ENCODE assay signal across 8 mouse cellular contexts in the genomic region with DNA sequence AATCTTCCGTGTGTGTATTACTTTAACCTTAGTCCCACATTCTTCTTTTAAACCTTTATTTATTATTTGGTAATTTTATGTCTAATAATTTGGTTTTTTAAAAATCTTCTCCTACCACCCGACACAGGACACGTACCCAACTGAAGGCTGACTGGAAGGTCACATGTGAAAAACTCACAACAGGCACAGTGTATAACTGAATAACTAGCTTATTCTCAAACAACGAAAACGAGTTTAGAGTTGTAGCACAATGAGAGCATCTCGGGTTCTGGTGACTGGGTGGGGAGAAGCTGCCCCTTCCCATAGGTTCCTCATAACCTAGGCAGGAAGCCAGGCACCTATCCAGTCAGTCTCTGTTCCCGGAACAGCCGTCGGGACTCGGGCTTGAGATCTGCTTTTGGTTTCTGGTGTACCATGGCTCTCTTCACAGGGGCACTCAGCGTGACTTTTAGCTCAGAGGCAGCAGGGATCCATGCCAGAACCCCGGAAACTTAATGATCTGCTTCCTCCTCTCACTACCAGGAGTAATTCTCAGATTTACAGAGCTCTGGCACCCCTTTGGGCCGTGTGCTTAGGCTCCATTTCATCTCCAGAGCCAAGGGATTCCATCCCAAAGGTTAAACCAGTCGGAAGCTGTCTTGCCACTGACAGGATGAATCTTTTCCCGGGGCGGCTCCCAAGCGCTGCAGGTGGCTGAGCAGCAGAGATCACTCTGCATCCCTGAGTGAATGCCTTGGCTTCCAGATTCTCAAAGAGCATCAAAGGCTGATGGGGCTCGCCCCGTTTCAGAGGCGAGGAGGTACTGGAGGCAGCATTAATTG.
DNase-seq lines count a peak whose midpoint lies in the region; ATAC-seq and TF ChIP-seq lines count a peak whose summit lies in the region.

No protein-coding gene starts in this region.

- peak overlapping the region; percentile 3; the same call in 1 of the 2 replicates for H3K4me2 ChIP-seq in liver, embryonic 15.5 days
- peak overlapping the region; percentile 61 for H3K4me2 ChIP-seq in neural tube, embryonic 12.5 days (replicated peaks)

- no peak for ATAC-seq in liver, embryonic 15.5 days (ENCODE audit: insufficient read depth)
- ATAC-seq in neural tube, embryonic 12.5 days (ENCODE audit: low FRiP score, low read depth), result peak; percentile 30

- DNase-seq in cerebellum, adult 18-20 months, result peak; percentile 6 to 27
- no peak for DNase-seq in cerebellum, adult 11-12 months
- DNase-seq in heart, adult 18-20 months, result peak; percentile 9 to 27
- DNase-seq in kidney, adult 2 months, result no peak
- DNase-seq in yolk sac, embryonic 10.5 days (ENCODE audit: low spot score), result no peak

- no peaks in the 10 kb centered on the region for H3K9me3 ChIP-seq in liver, embryonic 15.5 days (replicated peaks)
- no peaks in the 10 kb centered on the region for H3K9me3 ChIP-seq in neural tube, embryonic 12.5 days

- H3K4me3 ChIP-seq in cortical plate, adult 2 months (ENCODE audit: insufficient read depth, low read length), result peak overlapping the region; percentile 2; the same call in 1 of the 2 replicates
- peak overlapping the region; percentile 24; the same call in 1 of the 2 replicates for H3K4me3 ChIP-seq in kidney, adult 2 months (ENCODE audit: insufficient read depth, low read depth, low read length)
- H3K4me3 ChIP-seq in liver, embryonic 15.5 days (replicated peaks), result no peak overlapping the region
- peak overlapping the region; percentile 22; the same call in 1 of the 2 replicates for H3K4me3 ChIP-seq in neural tube, embryonic 12.5 days

- no peak for TF ChIP-seq POLR2A in cortical plate, adult 2 months (IDR thresholded peaks at IDR 0.05; ENCODE audit: extremely low read depth, insufficient read depth, low read length)
- TF ChIP-seq POLR2A in kidney, adult 2 months (IDR thresholded peaks at IDR 0.05; ENCODE audit: low read depth, low read length), result no peak

- TF ChIP-seq CTCF in cortical plate, adult 2 months (IDR thresholded peaks at IDR 0.05; ENCODE audit: extremely low read depth, insufficient read depth, low read length), result no peak
- TF ChIP-seq CTCF in kidney, adult 2 months (conservative IDR thresholded peaks at IDR 0.05; ENCODE audit: insufficient read depth, insufficient read length, low read depth, low read length), result no peak

- no peak overlapping the region for H3K27ac ChIP-seq in cortical plate, adult 2 months (ENCODE audit: insufficient read depth, low read length)
- H3K27ac ChIP-seq in kidney, adult 2 months (ENCODE audit: insufficient read depth, low read depth, low read length), result no peak overlapping the region
- no peak overlapping the region for H3K27ac ChIP-seq in liver, embryonic 15.5 days (replicated peaks)
- no peak overlapping the region for H3K27ac ChIP-seq in neural tube, embryonic 12.5 days

- H3K27me3 ChIP-seq in kidney, adult 2 months (replicated peaks; ENCODE audit: control insufficient read depth, insufficient read depth, low read length), result 0 out of 2 replicates have a peak, but pooled peaks cover 1% of the 10 kb centered on the region
- peaks cover 10% of the 10 kb centered on the region; the same call in 1 of the 2 replicates for H3K27me3 ChIP-seq in liver, embryonic 15.5 days
- no peaks in the 10 kb centered on the region for H3K27me3 ChIP-seq in neural tube, embryonic 12.5 days (replicated peaks)

- H3K9ac ChIP-seq in liver, embryonic 15.5 days, result no peak overlapping the region
- H3K9ac ChIP-seq in neural tube, embryonic 12.5 days, result peak overlapping the region; percentile 17; the same call in 1 of the 2 replicates

- 7% methylated on average over 20 of the region's 20 CpGs for WGBS in kidney, adult 2 months
- WGBS in liver, embryonic 15.5 days (ENCODE audit: insufficient replicate concordance), result 13% methylated on average over 20 of the region's 20 CpGs
- WGBS in neural tube, embryonic 12.5 days, result 19% methylated on average over 20 of the region's 20 CpGs

- H3K36me3 ChIP-seq in kidney, adult 2 months (ENCODE audit: control insufficient read depth, insufficient read depth, low read length), result no peaks in the 10 kb centered on the region
- no peaks in the 10 kb centered on the region for H3K36me3 ChIP-seq in liver, embryonic 15.5 days (replicated peaks)
- no peaks in the 10 kb centered on the region for H3K36me3 ChIP-seq in neural tube, embryonic 12.5 days

- H3K4me1 ChIP-seq in cortical plate, adult 2 months (ENCODE audit: control insufficient read depth, insufficient read depth, low read length), result no peaks in the 10 kb centered on the region
- H3K4me1 ChIP-seq in kidney, adult 2 months (ENCODE audit: control insufficient read depth, insufficient read depth, low read length), result no peaks in the 10 kb centered on the region
- no peaks in the 10 kb centered on the region for H3K4me1 ChIP-seq in liver, embryonic 15.5 days (replicated peaks)
- H3K4me1 ChIP-seq in neural tube, embryonic 12.5 days, result peaks cover 10% of the 10 kb centered on the region; the same call in 1 of the 2 replicates

Comparison
In these comparisons a context has a peak if more than half of its experiments do, and no peak if none do; other contexts are left out.
1. DNase-seq: peak in cerebellum, adult 18-20 months (2 of 2) and heart, adult 18-20 months (2 of 2); none in cerebellum, adult 11-12 months (single experiment), kidney, adult 2 months (single experiment) and yolk sac, embryonic 10.5 days (single experiment).